ENCODE assay signal across 8 mouse cellular contexts in the genomic region with DNA sequence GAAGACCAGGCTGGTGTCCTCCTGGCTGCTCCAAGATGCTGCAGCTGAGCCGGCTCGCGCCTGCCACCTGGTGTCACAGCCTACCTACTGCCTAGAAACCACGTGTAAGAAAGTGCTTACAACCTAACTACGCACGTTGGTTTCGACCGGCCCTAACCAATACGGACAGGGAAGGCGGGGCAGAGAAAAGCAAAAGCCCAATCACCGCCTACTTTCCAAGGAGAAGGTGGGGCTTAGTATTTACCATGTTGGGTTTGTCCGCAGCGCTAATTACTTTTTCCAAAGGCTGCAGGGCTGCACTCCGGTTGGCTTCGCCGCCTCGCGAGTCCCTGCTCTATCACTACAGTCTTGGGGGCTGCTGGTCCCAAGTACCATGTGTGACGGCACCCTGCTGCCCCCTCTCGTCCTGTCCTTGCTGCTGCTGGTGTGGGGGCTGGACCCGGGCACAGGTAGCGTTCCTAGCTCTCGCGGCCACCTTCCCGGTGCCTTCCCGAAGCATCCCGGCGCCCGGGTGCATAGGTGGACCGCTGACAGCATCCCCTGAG. TPM values are rescaled to one million over a fixed set of nuclear protein-coding genes. Genes with fewer than 3 reads are reported as not detected.
A peak's percentile ranks its signal among the peaks of the same experiment; 100 is the strongest.
DNase-seq lines count a peak whose midpoint lies in the region; ATAC-seq lines count a peak whose summit lies in the region.

A gene (plus strand): TSS at position 273 of the 545 bp plus-strand sequence.

- peak; percentile 94 to 97 for DNase-seq in adrenal gland, adult (ENCODE audit: inconsistent age in 2 of 2, low spot score in 1 of 2)
- peak; percentile 99 for DNase-seq in embryo, embryonic 10 days (ENCODE audit: low spot score)
- DNase-seq in gastrocnemius, postnatal 25 days, result peak; percentile 90
- peak; percentile 94 to 97 for DNase-seq in left cerebral cortex, adult 9 months (ENCODE audit: low spot score in 2 of 2)
- peak; percentile 96 to 98 for DNase-seq in right cerebral cortex, postnatal 10 days (ENCODE audit: low spot score in 2 of 2)
- peak; percentile 95 for DNase-seq in urinary bladder, postnatal 14 days (ENCODE audit: low spot score)

- peak; percentile 99 for ATAC-seq in inflammation-experienced regulatory T-cells, adult 6 months
- ATAC-seq in megakaryocyte progenitor cell, adult 5-6 weeks (replicated peaks; ENCODE audit: poor library complexity), result peak; percentile 93

RNA-seq across cellular contexts. Expression of the gene that starts here (rescaled TPM):
- total RNA-seq in gastrocnemius, postnatal 25 days (2021), result 1 to 10 TPM in 1 of 2 experiments, under 1 TPM in 1; 0.67 to 1.2 TPM
- under 1 TPM in 1 of 3 experiments, not detected in 2; 0.43 TPM for polyA plus RNA-seq in inflammation-experienced regulatory T-cells, adult 6 months (2017; shearing (Covaris generic))
- 0.17 and 0.20 TPM in 2 replicates for total RNA-seq in megakaryocyte progenitor cell, adult 5-6 weeks (2015)
- total RNA-seq in megakaryocyte progenitor cell, adult 5-6 weeks (2017), result 0.04 and 0.27 TPM in 2 replicates

Comparison
In these comparisons a context has a peak if more than half of its experiments do, and no peak if none do; other contexts are left out.
1. Peak in every context shown above with its lines: DNase-seq and ATAC-seq.
2. Peak in ATAC-seq in inflammation-experienced regulatory T-cells, adult 6 months; RNA of the gene not detected or under 1 TPM.
3. Peak in ATAC-seq in megakaryocyte progenitor cell, adult 5-6 weeks; RNA of the gene not detected or under 1 TPM.